Mouse (Mus musculus) hindbrain, embryonic 15.5 days (tissue): ENCODE measurements around the gene Gtf2h4. TPM values are rescaled to one million over a fixed set of nuclear protein-coding genes. Genes with fewer than 3 reads are reported as not detected.
A peak's percentile ranks its signal among the peaks of the same experiment; 100 is the strongest.

Source experiments
- ATAC-seq: fragments of 200-750 bp; cut with Nextera tagmentation; 2 replicates; pipeline ENCODE4 v1.8.0; 2017; ENCODE audit warnings: low read depth, moderate number of reproducible peaks, moderate TSS enrichment; ENCODE audit not compliant: low FRiP score
- H3K27ac ChIP-seq: fragments of 300-500 bp; sonication (generic); replicated peaks from 2 replicates; pipeline ENCODE4 v1.5.1; 2015; ENCODE audit warnings: mild to moderate bottlenecking, inconsistent platforms
- H3K27me3 ChIP-seq: fragments of 300-500 bp; sonication (generic); 2 replicates; pipeline ENCODE4 v1.6.1; 2015; ENCODE audit warnings: control low read depth, inconsistent platforms
- H3K36me3 ChIP-seq: fragments of 300-500 bp; sonication (generic); 2 replicates; pipeline ENCODE4 v1.6.1; 2015; ENCODE audit warnings: control low read depth, inconsistent platforms
- H3K4me1 ChIP-seq: fragments of 300-500 bp; sonication (generic); replicated peaks from 2 replicates; pipeline ENCODE4 v1.6.1; 2015; ENCODE audit warnings: control low read depth, inconsistent platforms
- H3K4me2 ChIP-seq: fragments of 300-500 bp; sonication (generic); 2 replicates; pipeline ENCODE4 v1.6.1; 2015; ENCODE audit warnings: moderate library complexity, mild to moderate bottlenecking, inconsistent platforms
- H3K4me3 ChIP-seq: fragments of 300-500 bp; sonication (generic); 2 replicates; pipeline ENCODE4 v1.5.1; 2015; ENCODE audit warnings: mild to moderate bottlenecking, inconsistent platforms
- H3K9ac ChIP-seq: fragments of 300-500 bp; sonication (generic); 2 replicates; pipeline ENCODE4 v1.6.1; 2015; ENCODE audit warnings: inconsistent platforms
- H3K9me3 ChIP-seq: fragments of 300-500 bp; sonication (generic); 2 replicates; pipeline ENCODE4 v1.6.1; 2016; ENCODE audit warnings: control low read depth, inconsistent platforms
- WGBS: fragments of 180-500 bp; shearing (Covaris S2); methylation state at CpG from one replicate; pipeline ENCODE4 v1.1.7; 2015; 5-methylcytosine and 5-hydroxymethylcytosine counted together
- polyA plus RNA-seq: library from polyadenylated mRNA; unstranded; fragments of >200 nt; fragmentation: Nextera tagmentation; extraction: Ambion mirVana; gene quantifications from 2 replicates; pipeline ENCODE4 v1.2.1, GENCODE M21; 2015

Gtf2h4 gene
- polyA plus RNA-seq, 1 experiment from 2014 or later, result 23.7 TPM

DNA sequence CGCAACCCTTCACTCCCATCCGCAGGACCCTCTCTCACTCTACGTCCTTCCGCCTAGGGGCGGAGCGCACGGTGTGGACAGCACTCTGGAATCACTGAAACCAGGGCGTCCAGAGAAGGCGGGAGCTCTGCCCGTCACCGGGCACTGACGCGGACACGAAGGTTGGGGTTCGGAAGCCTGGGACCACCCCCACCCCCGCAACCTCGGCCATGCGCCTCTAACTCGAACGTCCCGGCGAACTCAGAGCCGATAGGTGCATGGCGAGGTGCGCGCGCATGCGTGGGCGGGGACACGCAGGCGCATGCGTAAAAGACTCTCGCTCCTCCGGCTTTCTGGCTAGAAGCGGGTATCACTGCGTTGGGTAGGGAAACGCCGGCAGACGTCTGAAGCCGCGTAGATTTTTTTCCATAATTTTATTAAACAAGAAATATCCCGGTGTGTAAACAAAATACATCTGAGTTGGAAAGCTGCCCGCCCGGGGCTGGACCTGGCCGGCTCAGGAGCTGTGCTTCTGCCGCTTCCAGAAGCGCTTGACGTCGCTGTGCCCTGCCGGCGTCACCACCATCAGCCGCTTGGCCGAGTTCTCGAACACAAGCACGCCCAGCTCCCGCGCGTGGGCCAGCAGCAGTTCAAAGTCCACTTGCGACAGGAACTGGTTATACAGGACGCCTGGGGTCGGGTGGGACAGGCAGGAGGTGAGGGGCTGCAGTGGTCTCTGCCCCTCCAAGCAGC is 6.0 kb downstream of the Gtf2h4 start, which contains the start of gene Vars2:
Gene Vars2 (minus strand): TSS at position 259 of the 732 bp plus-strand sequence.
- peak; percentile 94 for ATAC-seq
- H3K4me2 ChIP-seq, result peak within 1 kb of the TSS; percentile 95

DNA sequence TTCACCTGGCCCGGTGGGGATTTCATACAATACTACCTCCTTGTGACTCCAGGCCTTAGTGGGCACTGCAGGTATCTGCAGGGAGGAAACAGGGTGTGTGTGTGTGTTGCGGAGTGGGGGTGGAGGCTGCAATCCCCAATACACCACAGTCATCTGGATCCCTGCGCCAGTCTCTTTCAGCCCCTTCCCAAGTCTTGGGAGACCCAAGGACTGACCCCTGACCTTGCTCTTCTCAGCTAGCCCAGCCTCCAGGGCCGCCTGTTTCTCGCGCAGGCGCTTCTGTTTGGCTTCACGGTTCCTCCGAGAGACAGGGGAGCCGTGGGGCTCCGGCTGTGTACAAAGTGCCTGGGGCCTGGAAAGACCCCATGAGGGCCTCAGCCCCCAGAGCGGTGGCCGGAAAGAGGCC is 6.7 kb downstream of the Gtf2h4 start:
- peak overlapping the region; percentile 95 for H3K4me2 ChIP-seq
- peak overlapping the region; percentile 91 for H3K4me3 ChIP-seq
- WGBS, result 3% methylated on average over 13 of the region's 13 CpGs
- H3K27ac ChIP-seq, result peak overlapping the region; percentile 92
- no peaks in the 10 kb centered on the region for H3K9me3 ChIP-seq
- H3K9ac ChIP-seq, result peak overlapping the region; percentile 78
- peak; percentile 57 for ATAC-seq
- H3K36me3 ChIP-seq, result peaks cover 12% of the 10 kb centered on the region; the same call in 1 of the 2 replicates
- H3K27me3 ChIP-seq, result no peaks in the 10 kb centered on the region
- peaks cover 22% of the 10 kb centered on the region for H3K4me1 ChIP-seq

More for the DNA sequence above, 6.0 kb downstream of the Gtf2h4 start, which contains the start of gene Vars2:
- no peaks in the 10 kb centered on the region for H3K27me3 ChIP-seq
- 0 out of 2 replicates have a peak, but pooled peaks cover 12% of the 10 kb centered on the region for H3K36me3 ChIP-seq
- peak within 1 kb of the TSS; percentile 91 for H3K4me3 ChIP-seq
- peaks cover 24% of the 10 kb centered on the region for H3K4me1 ChIP-seq
- H3K9ac ChIP-seq, result peak within 1 kb of the TSS; percentile 78
- under 1% methylated on average over 61 of the region's 61 CpGs for WGBS
- peak within 1 kb of the TSS; percentile 92 for H3K27ac ChIP-seq
- no peaks in the 10 kb centered on the region for H3K9me3 ChIP-seq

DNA sequence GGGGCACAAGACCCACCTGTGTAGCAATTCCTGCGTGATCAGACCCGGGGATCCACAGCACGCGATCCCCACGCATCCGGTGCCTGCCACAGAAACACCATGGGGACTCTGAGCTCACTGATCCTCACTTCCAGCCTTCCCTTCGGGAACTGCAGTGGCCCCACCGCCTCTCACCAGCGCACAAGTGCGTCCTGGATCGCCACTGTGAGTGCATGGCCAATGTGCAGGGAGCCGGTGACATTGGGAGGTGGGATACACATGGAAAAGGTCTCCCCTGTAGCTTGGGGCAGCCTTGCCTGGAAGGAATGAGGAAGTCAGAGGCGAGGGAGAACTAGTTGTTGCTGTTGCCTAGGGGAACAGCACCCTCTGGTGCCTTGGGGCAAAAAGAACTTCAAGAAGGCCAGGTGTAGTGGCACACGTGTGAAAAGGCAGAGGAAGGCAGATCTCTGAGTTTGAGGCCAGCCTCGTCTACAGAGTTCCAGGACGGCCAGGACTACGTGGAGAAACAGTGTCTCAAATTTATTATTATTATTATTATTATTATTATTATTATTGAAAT is 7.5 kb downstream of the Gtf2h4 start:
- Histone ChIP-seq H3K9ac (no peak overlapping the region), H3K27me3 (no peaks in the 10 kb centered on the region), H3K9me3 (no peaks in the 10 kb centered on the region), H3K27ac (no peak overlapping the region), H3K36me3 (peaks cover 18% of the 10 kb centered on the region; the same call in 1 of the 2 replicates), H3K4me2 (0 out of 2 replicates have a peak overlapping the region, but pooled peaks have one; percentile 95), H3K4me3 (no peak overlapping the region), H3K4me1 (peaks cover 22% of the 10 kb centered on the region)
- WGBS, result 81% methylated on average over 17 of the region's 17 CpGs
- ATAC-seq, result no peak

- 90% methylated on average over 2 of the region's 2 CpGs for WGBS
- Histone ChIP-seq H3K4me2 (no peak overlapping the region), H3K27ac (no peak overlapping the region), H3K9me3 (no peaks in the 10 kb centered on the region), H3K27me3 (no peaks in the 10 kb centered on the region), H3K4me3 (no peak overlapping the region), H3K36me3 (peaks cover 16% of the 10 kb centered on the region; the same call in 1 of the 2 replicates), H3K4me1 (no peaks in the 10 kb centered on the region), H3K9ac (no peak overlapping the region)
- ATAC-seq, result no peak
Observed at GRCm38 (mm10) chr17:35653086-35653485, 20.5 kb downstream of the Gtf2h4 start.

GRCm38 (mm10) chr17:35649429-35649828 is 24.1 kb downstream of the Gtf2h4 start:
- ATAC-seq, result no peak
- H3K9me3 ChIP-seq, result no peaks in the 10 kb centered on the region
- H3K4me2 ChIP-seq, result no peak overlapping the region
- WGBS, result 74% methylated on average over 2 of the region's 2 CpGs
- H3K27ac ChIP-seq, result no peak overlapping the region
- no peak overlapping the region for H3K4me3 ChIP-seq
- H3K27me3 ChIP-seq, result no peaks in the 10 kb centered on the region
- no peak overlapping the region for H3K9ac ChIP-seq
- no peaks in the 10 kb centered on the region for H3K4me1 ChIP-seq
- H3K36me3 ChIP-seq, result no peaks in the 10 kb centered on the region

- Histone ChIP-seq H3K4me1 (no peaks in the 10 kb centered on the region), H3K36me3 (no peaks in the 10 kb centered on the region), H3K4me3 (no peak within 1 kb of the TSS), H3K27ac (no peak within 1 kb of the TSS), H3K4me2 (no peak within 1 kb of the TSS), H3K27me3 (no peaks in the 10 kb centered on the region), H3K9ac (no peak within 1 kb of the TSS), H3K9me3 (no peaks in the 10 kb centered on the region)
- WGBS, result 72% methylated on average over 13 of the region's 13 CpGs
- no peak for ATAC-seq
Observed at GRCm38 (mm10) chr17:35643609-35644236, 29.8 kb downstream of the Gtf2h4 start, which contains the start of gene Mucl3. Gene Mucl3, minus strand, starts transcription at chr17:35643695.

GRCm38 (mm10) chr17:35639352-35639751 is 34.2 kb downstream of the Gtf2h4 start:
- no peaks in the 10 kb centered on the region for H3K9me3 ChIP-seq
- H3K27me3 ChIP-seq, result no peaks in the 10 kb centered on the region
- 87% methylated on average over 6 of the region's 6 CpGs for WGBS
- no peak overlapping the region for H3K27ac ChIP-seq
- no peaks in the 10 kb centered on the region for H3K36me3 ChIP-seq
- no peak overlapping the region for H3K4me3 ChIP-seq
- H3K4me1 ChIP-seq, result peaks cover 3% of the 10 kb centered on the region; the same call in 1 of the 2 replicates
- H3K4me2 ChIP-seq, result no peak overlapping the region
- H3K9ac ChIP-seq, result no peak overlapping the region
- no peak for ATAC-seq

- Histone ChIP-seq H3K27ac (no peak overlapping the region), H3K27me3 (no peaks in the 10 kb centered on the region), H3K4me3 (no peak overlapping the region), H3K4me1 (peaks cover 7% of the 10 kb centered on the region), H3K36me3 (no peaks in the 10 kb centered on the region), H3K9ac (no peak overlapping the region), H3K9me3 (no peaks in the 10 kb centered on the region), H3K4me2 (peak overlapping the region; percentile 33)
- WGBS, result 26% methylated on average over 14 of the region's 14 CpGs
- peak; percentile 86 for ATAC-seq
Observed at GRCm38 (mm10) chr17:35638475-35639190, 34.9 kb downstream of the Gtf2h4 start.

DNA sequence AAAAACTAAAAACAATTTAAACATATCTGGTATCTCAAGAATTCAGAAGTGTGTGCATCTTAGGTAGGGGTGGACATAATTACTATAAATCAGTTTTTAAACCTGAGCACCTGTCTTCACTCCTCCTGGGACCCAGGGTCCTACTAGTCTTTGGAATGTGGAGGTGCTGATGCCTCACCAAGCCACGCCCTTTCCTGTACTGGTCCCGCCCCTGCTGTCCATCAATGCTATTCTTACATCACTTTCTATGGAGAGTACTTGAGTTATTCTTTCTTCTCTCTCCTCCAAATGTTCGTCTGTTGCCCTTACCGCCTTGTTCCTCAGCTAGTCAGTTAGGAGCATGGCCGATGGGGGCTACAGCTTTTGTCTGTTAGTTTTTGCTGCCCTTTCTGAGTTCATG is 37.2 kb downstream of the Gtf2h4 start:
- Histone ChIP-seq H3K4me1 (peaks cover 7% of the 10 kb centered on the region), H3K4me3 (peak overlapping the region; percentile 44; the same call in 1 of the 2 replicates), H3K9ac (no peak overlapping the region), H3K27me3 (no peaks in the 10 kb centered on the region), H3K36me3 (no peaks in the 10 kb centered on the region), H3K4me2 (peak overlapping the region; percentile 84; the same call in 1 of the 2 replicates), H3K27ac (no peak overlapping the region), H3K9me3 (no peaks in the 10 kb centered on the region)
- 0 out of 2 replicates have a peak, but pooled peaks have one; percentile 52 for ATAC-seq
- WGBS, result 35% methylated on average over 5 of the region's 5 CpGs

DNA sequence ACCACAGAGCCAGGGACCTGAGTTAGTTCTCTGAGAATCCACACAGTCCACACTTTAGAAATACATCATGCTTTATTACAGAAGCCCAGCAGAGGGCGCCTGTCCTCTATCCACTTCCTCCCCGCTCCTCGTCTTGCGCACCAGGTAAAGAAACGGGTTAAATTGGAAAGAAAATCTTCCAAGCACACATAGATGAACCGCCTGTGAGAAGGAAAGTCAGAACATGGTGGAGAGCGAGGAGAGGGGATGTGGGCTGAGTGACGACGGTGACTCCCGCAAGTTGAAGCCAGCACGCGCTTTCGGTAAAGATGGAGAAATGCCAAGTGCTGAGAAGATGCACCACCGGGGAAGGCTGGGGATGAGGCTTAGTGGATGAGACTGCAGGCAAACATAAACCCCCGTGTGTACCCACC is 37.8 kb downstream of the Gtf2h4 start:
- H3K9me3 ChIP-seq, result no peaks in the 10 kb centered on the region
- peak overlapping the region; percentile 73 for H3K27ac ChIP-seq
- peak overlapping the region; percentile 84 for H3K4me2 ChIP-seq
- H3K36me3 ChIP-seq, result no peaks in the 10 kb centered on the region
- H3K9ac ChIP-seq, result peak overlapping the region; percentile 49
- no peaks in the 10 kb centered on the region for H3K27me3 ChIP-seq
- peak; percentile 80 for ATAC-seq
- under 1% methylated on average over 15 of the region's 15 CpGs for WGBS
- peaks cover 7% of the 10 kb centered on the region for H3K4me1 ChIP-seq
- peak overlapping the region; percentile 44 for H3K4me3 ChIP-seq

DNA sequence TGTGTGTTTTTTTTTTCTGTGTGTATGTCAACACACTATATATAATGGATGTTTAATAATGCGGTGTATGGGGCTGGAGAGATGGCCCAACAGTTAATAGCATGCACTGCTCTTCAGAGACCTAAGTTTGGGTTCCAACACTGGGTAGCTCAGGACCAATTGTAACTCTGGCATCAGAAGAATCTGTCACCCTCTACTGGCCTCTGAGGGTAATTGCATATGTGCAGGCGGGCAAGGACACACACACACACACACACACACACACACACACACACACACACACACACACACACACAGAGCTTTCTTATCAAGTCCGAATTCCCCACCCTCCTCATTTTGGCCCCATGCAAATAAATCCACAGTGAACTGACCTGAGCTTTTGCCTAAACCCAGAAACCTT is 38.3 kb downstream of the Gtf2h4 start:
- Histone ChIP-seq H3K27ac (no peak overlapping the region), H3K27me3 (no peaks in the 10 kb centered on the region), H3K9ac (no peak overlapping the region), H3K9me3 (no peaks in the 10 kb centered on the region), H3K36me3 (no peaks in the 10 kb centered on the region), H3K4me3 (no peak overlapping the region), H3K4me2 (no peak overlapping the region), H3K4me1 (peaks cover 7% of the 10 kb centered on the region)
- WGBS, result 70% methylated on average over 3 of the region's 3 CpGs
- ATAC-seq, result no peak
